Mouse (Mus musculus) effector memory CD4-positive, alpha-beta T cell, adult 7 months (primary cell): ENCODE data around the gene Olfr1225. TPM values are rescaled to one million over a fixed set of nuclear protein-coding genes. Genes with fewer than 3 reads are reported as not detected.

Source experiments
- polyA plus RNA-seq: library from polyadenylated mRNA; unstranded; fragments of 100-300 nt; shearing (Covaris generic); gene quantifications from one replicate; pipeline ENCODE4 v1.2.1, GENCODE M21; 2017

The Olfr1225 gene
- not detected for polyA plus RNA-seq

DNA sequence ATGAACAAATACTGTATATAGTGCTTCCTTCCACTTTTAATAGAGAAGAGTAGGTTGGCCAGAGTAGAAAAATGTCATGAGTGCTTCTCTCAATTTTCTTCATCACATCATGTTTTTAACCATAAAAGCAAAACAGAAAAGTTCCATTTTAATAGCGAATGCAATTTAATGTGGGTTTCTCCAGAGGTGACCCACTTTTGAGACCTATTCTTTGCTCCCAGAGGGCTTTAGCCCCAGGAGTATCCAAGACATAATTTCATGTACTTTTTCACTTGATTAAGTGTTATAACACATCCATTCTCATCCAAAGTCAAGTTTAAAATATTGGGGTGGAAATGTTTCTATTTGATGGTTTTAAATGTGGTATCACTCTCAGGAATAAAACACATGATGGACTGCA, at the start of gene Olfr1225:
Gene Olfr1225, minus strand, starts transcription at position 101 of the 400 bp plus-strand sequence.

DNA sequence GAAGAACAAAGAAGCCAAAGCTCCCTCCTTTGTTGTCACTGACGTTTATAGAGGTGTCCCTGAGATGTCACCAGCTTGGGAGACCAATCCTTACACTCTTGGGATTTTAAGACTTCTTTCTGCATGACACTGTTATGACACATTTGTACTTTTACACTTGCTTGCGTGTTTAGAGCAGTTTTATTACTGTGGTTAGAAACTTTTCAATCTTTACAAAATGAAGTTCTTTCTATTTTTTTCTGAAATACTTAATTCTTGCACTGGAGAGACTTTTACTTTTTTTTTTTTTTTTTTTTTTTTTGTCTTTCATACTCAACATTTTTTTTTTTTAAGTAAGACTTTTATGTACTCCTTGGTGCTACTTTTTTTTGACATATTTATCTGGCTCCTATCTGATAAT, 25.5 kb upstream of the Olfr1225 start, which contains the start of gene Olfr1226:
Gene Olfr1226, minus strand, starts transcription at position 101 of the 400 bp plus-strand sequence.

DNA sequence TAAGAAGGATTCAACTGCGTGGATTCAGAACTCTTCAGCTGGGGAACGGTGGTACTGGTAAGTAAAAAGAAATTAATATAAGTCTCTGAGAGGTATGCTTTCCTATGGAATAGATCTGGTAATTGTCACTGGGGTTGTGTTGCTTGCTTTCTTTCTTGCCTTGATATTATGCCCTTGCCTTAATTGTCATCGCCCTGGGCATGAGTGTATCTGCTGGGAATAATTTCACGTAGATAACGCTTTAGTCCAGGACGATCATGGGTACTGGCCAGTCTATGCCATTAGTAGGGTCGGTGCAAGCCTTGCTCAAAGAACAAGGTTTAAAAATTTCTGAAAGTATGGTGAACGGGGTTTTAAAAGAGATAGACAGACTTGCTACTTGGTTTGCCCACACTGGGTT, 10.5 kb downstream of the Olfr1225 start, which contains the start of gene Olfr1224-ps1:
Gene Olfr1224-ps1, minus strand, starts transcription at position 101 of the 400 bp plus-strand sequence.

DNA sequence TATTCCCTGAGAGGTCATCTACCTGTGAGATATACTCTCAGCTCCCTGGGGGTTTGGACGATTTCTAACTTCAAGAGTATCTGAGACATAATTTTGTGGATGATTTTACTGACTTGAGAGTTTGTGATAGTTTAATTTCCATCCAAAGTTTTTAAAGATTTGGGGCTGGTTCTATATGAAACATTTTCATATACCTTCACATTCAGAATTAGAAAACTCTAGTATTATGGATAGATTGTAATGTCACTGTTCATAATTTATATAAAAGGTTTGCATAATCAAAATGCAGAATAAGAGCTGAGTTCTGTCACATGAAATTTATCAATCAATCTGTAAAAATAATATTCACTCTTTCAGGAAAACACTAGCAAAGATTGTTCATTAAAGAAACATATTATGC, 23.0 kb downstream of the Olfr1225 start, which contains the start of gene Olfr1223:
Gene Olfr1223, minus strand, starts transcription at position 101 of the 400 bp plus-strand sequence.

DNA sequence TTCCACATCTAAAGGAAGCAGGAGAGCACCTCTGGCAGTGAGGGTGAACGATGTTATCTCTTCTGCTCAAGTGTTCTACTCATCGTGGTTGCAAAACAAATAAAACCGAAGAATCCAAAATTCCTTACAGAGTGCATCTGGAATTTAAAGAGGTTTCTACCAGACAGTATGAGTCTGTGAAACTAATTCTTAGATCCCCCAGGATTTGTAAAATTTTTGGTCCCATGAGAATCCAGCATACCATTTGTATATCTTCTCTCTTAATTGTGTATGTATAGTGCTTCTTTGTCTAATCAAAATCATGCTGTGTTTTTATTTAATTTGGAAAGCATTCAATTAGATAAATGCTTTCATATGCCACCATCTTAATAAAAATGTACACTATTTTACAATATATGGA, 41.5 kb downstream of the Olfr1225 start, which contains the start of gene Olfr1222:
Gene Olfr1222, minus strand, starts transcription at position 101 of the 400 bp plus-strand sequence.

Other genes with a start within 250 kb of the Olfr1225 start
- gene Olfr1211, start 236.6 kb downstream of the Olfr1225 start, polyA plus RNA-seq: not detected
- not detected for gene Olfr1212, start 220.7 kb downstream of the Olfr1225 start, polyA plus RNA-seq
- gene Gm13762, start 194.4 kb downstream of the Olfr1225 start, polyA plus RNA-seq: not detected
- gene Olfr1214, start 182.0 kb downstream of the Olfr1225 start, polyA plus RNA-seq: not detected
- 0.15 TPM for gene Olfr1215, start 167.7 kb downstream of the Olfr1225 start, polyA plus RNA-seq
- gene Olfr1216, start 156.3 kb downstream of the Olfr1225 start, polyA plus RNA-seq: not detected
- not detected for gene Olfr1217, start 142.6 kb downstream of the Olfr1225 start, polyA plus RNA-seq
- gene Olfr1218, start 113.5 kb downstream of the Olfr1225 start, polyA plus RNA-seq: not detected
- gene Olfr1219, start 91.2 kb downstream of the Olfr1225 start, polyA plus RNA-seq: not detected
- 0.15 TPM for gene Olfr1220, start 67.8 kb downstream of the Olfr1225 start, polyA plus RNA-seq
- gene Olfr1221, start 57.4 kb downstream of the Olfr1225 start, polyA plus RNA-seq: not detected
- not detected for gene Olfr1222, start 41.6 kb downstream of the Olfr1225 start, polyA plus RNA-seq
- gene Olfr1223, start 23.1 kb downstream of the Olfr1225 start, polyA plus RNA-seq: not detected
- not detected for gene Olfr1224-ps1, start 10.6 kb downstream of the Olfr1225 start, polyA plus RNA-seq
- 0.10 TPM for gene Olfr1226, start 25.4 kb upstream of the Olfr1225 start, polyA plus RNA-seq
- not detected for gene Olfr1228, start 79.4 kb upstream of the Olfr1225 start, polyA plus RNA-seq
- not detected for gene Olfr1229, start 113.3 kb upstream of the Olfr1225 start, polyA plus RNA-seq
- gene Olfr1230, start 122.6 kb upstream of the Olfr1225 start, polyA plus RNA-seq: not detected
- gene Olfr1231, start 132.4 kb upstream of the Olfr1225 start, polyA plus RNA-seq: not detected
- not detected for gene Olfr1232, start 155.0 kb upstream of the Olfr1225 start, polyA plus RNA-seq
- gene Olfr1233, start 167.7 kb upstream of the Olfr1225 start, polyA plus RNA-seq: 0.11 TPM
- not detected for gene Olfr1234, start 190.2 kb upstream of the Olfr1225 start, polyA plus RNA-seq
- not detected for gene Olfr1238, start 235.0 kb upstream of the Olfr1225 start, polyA plus RNA-seq
- gene Olfr1239, start 245.7 kb upstream of the Olfr1225 start, polyA plus RNA-seq: not detected